Mouse (Mus musculus) heart, postnatal 0 days (tissue): ENCODE results near the gene Rnf157. TPM values are rescaled to one million over a fixed set of nuclear protein-coding genes. Genes with fewer than 3 reads are reported as not detected.

ENCODE experiments used
- ATAC-seq: fragments of 200-750 bp; cut with Nextera tagmentation; 2 replicates; pipeline ENCODE4 v1.8.0; 2017; ENCODE audit warnings: low read depth, moderate number of reproducible peaks, moderate library complexity; ENCODE audit not compliant: insufficient read depth
- DNase-seq: peaks from one replicate; pipeline ENCODE4 v3.0.0-alpha.2; 2016; ENCODE audit warnings: low spot score
- H3K27ac ChIP-seq: fragments of 300-500 bp; sonication (generic); 2 replicates; pipeline ENCODE4 v1.5.1; 2014; ENCODE audit warnings: low read depth, mild to moderate bottlenecking
- H3K27me3 ChIP-seq: fragments of 300-500 bp; sonication (generic); 2 replicates; pipeline ENCODE4 v1.6.1; 2014; ENCODE audit warnings: low read length, mixed read lengths; ENCODE audit not compliant: control insufficient read depth, insufficient read depth
- H3K36me3 ChIP-seq: fragments of 300-500 bp; sonication (generic); replicated peaks from 2 replicates; pipeline ENCODE4 v1.6.1; 2014; ENCODE audit warnings: low read length, mixed read lengths; ENCODE audit not compliant: control insufficient read depth, insufficient read depth
- H3K4me1 ChIP-seq: fragments of 300-500 bp; sonication (generic); 2 replicates; pipeline ENCODE4 v1.6.1; 2014; ENCODE audit warnings: antibody characterized with exemption; ENCODE audit not compliant: control insufficient read depth, insufficient read depth
- H3K4me2 ChIP-seq: fragments of 300-500 bp; sonication (generic); 2 replicates; pipeline ENCODE4 v1.6.1; 2014; ENCODE audit warnings: low read depth, mild to moderate bottlenecking, low read length, moderate library complexity
- H3K4me3 ChIP-seq: fragments of 300-500 bp; sonication (generic); 2 replicates; pipeline ENCODE4 v1.5.1; 2014; ENCODE audit warnings: low read depth, low read length
- H3K9ac ChIP-seq: fragments of 300-500 bp; sonication (generic); replicated peaks from 2 replicates; pipeline ENCODE4 v1.6.1; 2014; ENCODE audit warnings: low read depth, low read length, mixed read lengths
- H3K9me3 ChIP-seq: fragments of 300-500 bp; sonication (generic); replicated peaks from 2 replicates; pipeline ENCODE4 v1.6.1; 2016; ENCODE audit warnings: low read length; ENCODE audit not compliant: control insufficient read depth
- CTCF ChIP-seq: IDR thresholded peaks from 2 replicates; pipeline ENCODE4 v1.5.1; 2016; ENCODE audit warnings: antibody characterized with exemption, control low read depth, low read depth
- EP300 ChIP-seq: IDR thresholded peaks from 2 replicates; pipeline ENCODE4 v1.6.1; 2016; ENCODE audit warnings: antibody characterized with exemption, low read depth
- WGBS: fragments of 180-500 bp; shearing (Covaris S2); extraction: QIAGEN DNeasy Blood & Tissue Kit; methylation state at CpG from one replicate; pipeline ENCODE4 v1.1.7; 2014; 5-methylcytosine and 5-hydroxymethylcytosine counted together
- polyA plus RNA-seq: library from polyadenylated mRNA; unstranded; fragments of >200 nt; fragmentation: Nextera tagmentation; extraction: Ambion mirVana; gene quantifications from 2 replicates; pipeline ENCODE4 v1.2.1, GENCODE M21; 2015
- total RNA-seq: library from RNA; depleted of rRNA; stranded (reverse); fragments of >200 nt; gene quantifications from 2 replicates; pipeline ENCODE4 v1.2.3, GENCODE M21; 2014; ENCODE audit warnings: low replicate concordance

The Rnf157 gene
- total and polyA plus RNA-seq, 2 experiments from 2014 or later = 3.5 to 10.8 TPM

- no peak for TF ChIP-seq EP300
- TF ChIP-seq CTCF = no peak
- Histone ChIP-seq H3K4me3 (no peak overlapping the region), H3K27me3 (peaks cover 20% of the 10 kb centered on the region), H3K27ac (no peak overlapping the region), H3K9ac (no peak overlapping the region), H3K4me2 (no peak overlapping the region), H3K4me1 (no peaks in the 10 kb centered on the region), H3K36me3 (no peaks in the 10 kb centered on the region), H3K9me3 (no peaks in the 10 kb centered on the region)
- DNase-seq (no peak), ATAC-seq (peak; percentile 47; the same call in 1 of the 2 replicates)
- 52% methylated on average over 17 of the region's 18 CpGs for whole genome bisulfite sequencing
Observed at GRCm38 (mm10) chr11:116329314-116330210, 83.3 kb downstream of the Rnf157 start.

GRCm38 (mm10) chr11:116326963-116327603, 85.7 kb downstream of the Rnf157 start:
- Histone ChIP-seq H3K4me2 (no peak overlapping the region), H3K9me3 (no peaks in the 10 kb centered on the region), H3K9ac (no peak overlapping the region), H3K27me3 (no peaks in the 10 kb centered on the region), H3K27ac (no peak overlapping the region), H3K36me3 (no peaks in the 10 kb centered on the region), H3K4me3 (no peak overlapping the region), H3K4me1 (no peaks in the 10 kb centered on the region)
- DNase-seq (no peak), ATAC-seq (no peak)
- 75% methylated on average over 7 of the region's 7 CpGs for WGBS
- TF ChIP-seq EP300 (no peak), CTCF (no peak)

- Histone ChIP-seq H3K27ac (no peak overlapping the region), H3K4me3 (peak overlapping the region; percentile 44), H3K9ac (no peak overlapping the region), H3K4me2 (peak overlapping the region; percentile 80), H3K9me3 (no peaks in the 10 kb centered on the region), H3K4me1 (0 out of 2 replicates have a peak, but pooled peaks cover 3% of the 10 kb centered on the region), H3K27me3 (peaks cover 10% of the 10 kb centered on the region; the same call in 1 of the 2 replicates), H3K36me3 (no peaks in the 10 kb centered on the region)
- DNase-seq (peak; percentile 72), ATAC-seq (peak; percentile 80)
- no peak for TF ChIP-seq EP300
- TF ChIP-seq CTCF = peak; percentile 95
- 1% methylated on average over 37 of the region's 41 CpGs for WGBS
Observed at GRCm38 (mm10) chr11:116318719-116319659, 93.8 kb downstream of the Rnf157 start.

- no peak for ATAC-seq
- no peaks in the 10 kb centered on the region for H3K27me3 ChIP-seq
- H3K4me3 ChIP-seq = no peak overlapping the region
- DNase-seq = no peak
- no peak overlapping the region for H3K4me2 ChIP-seq
- no peaks in the 10 kb centered on the region for H3K36me3 ChIP-seq
- 47% methylated on average over 8 of the region's 8 CpGs for whole genome bisulfite sequencing
- H3K9ac ChIP-seq = no peak overlapping the region
- TF ChIP-seq EP300 = no peak
- no peak for TF ChIP-seq CTCF
- no peak overlapping the region for H3K27ac ChIP-seq
- no peaks in the 10 kb centered on the region for H3K4me1 ChIP-seq
- no peaks in the 10 kb centered on the region for H3K9me3 ChIP-seq
Observed at GRCm38 (mm10) chr11:116312359-116312758, 100.5 kb downstream of the Rnf157 start.

- ATAC-seq (no peak), DNase-seq (no peak)
- Histone ChIP-seq H3K9ac (no peak overlapping the region), H3K4me1 (peaks cover under 1% of the 10 kb centered on the region; the same call in 1 of the 2 replicates), H3K4me2 (no peak overlapping the region), H3K27ac (no peak overlapping the region), H3K36me3 (no peaks in the 10 kb centered on the region), H3K9me3 (no peaks in the 10 kb centered on the region), H3K4me3 (no peak overlapping the region), H3K27me3 (no peaks in the 10 kb centered on the region)
- TF ChIP-seq CTCF (no peak), EP300 (no peak)
- 38% methylated on average over 8 of the region's 8 CpGs for WGBS
Observed at GRCm38 (mm10) chr11:116311169-116311568, 101.7 kb downstream of the Rnf157 start.
